Mouse (Mus musculus): ENCODE results near the gene Rab10.

The Rab10 gene
- long read RNA-seq, experiment 1, transcript Rab10-201 (6 exons, 3,513 nt) = major isoform, 136 of 147 reads
- long read RNA-seq, experiment 1, partial matches to known transcripts = 6 of 147 reads
- long read RNA-seq, experiment 1, other reads (novel, unspliced or antisense) = 5 of 147 reads
- long read RNA-seq, experiment 2, transcript Rab10-201 (6 exons, 3,513 nt) = major isoform, 92 of 112 reads
- long read RNA-seq, experiment 2, partial matches to known transcripts = 8 of 112 reads
- long read RNA-seq, experiment 2, other reads (novel, unspliced or antisense) = 12 of 112 reads

DNA sequence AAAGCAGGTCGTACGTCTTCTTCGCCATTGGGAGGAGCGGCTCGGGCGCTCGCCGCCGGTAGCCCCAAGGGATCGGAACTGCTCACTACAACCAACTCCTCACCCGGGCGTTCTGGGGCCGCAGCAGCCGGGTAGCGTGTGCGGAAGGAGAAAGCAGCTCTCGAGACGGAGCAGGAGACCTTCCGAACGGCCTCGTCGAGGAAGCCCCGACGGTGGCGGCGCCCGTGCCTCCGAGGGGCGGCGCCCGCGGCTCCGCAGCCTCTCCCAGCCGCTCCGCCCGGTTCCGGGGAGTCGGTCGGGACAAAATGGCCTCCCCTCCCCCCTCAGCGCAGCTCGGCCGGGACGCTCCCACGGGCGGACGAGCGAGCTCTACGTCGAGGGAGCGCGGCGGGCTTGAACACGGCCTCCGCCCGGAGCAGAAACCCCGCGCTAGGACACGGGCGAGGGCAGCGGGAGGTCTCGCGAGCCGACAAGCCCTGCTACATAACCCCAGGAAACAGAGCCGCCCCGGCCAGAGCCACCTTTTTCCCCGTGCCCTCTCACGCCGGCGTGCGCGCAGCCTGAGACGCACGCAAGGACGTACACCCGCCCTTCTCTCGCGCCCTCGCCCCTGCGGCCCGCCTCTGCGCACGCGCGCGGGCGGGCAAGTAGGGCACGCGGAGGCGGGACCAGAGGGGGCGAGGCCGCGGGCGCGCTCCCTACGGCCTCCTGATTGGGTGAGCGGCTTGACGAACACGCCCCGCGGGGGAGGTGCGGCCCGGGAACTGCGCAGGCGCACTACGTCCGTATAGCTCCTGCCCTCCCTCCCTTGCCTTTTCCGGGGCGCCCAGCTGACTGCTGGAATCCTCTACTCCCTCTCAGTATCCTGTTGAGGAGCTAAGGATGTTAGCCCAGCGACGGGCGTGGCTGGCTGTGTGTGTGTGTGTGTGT lies at the start of gene Rab10:
Gene Rab10 (minus strand): TSS at position 579 of the 930 bp plus-strand sequence.
- intact Hi-C loops (cut with DNase I) = loop anchor here (5.0 kb wide), 3 partner anchors 48 to 72 kb away; no protein-coding TSS in a partner anchor

GRCm38 (mm10) chr12:3359302-3359701 lies 49.5 kb upstream of the Rab10 start:
- intact Hi-C loops (cut with DNase I) = loop anchor here (5.0 kb wide), 2 partner anchors 52 to 122 kb away; partner anchors contain the start of gene Rab10

DNA sequence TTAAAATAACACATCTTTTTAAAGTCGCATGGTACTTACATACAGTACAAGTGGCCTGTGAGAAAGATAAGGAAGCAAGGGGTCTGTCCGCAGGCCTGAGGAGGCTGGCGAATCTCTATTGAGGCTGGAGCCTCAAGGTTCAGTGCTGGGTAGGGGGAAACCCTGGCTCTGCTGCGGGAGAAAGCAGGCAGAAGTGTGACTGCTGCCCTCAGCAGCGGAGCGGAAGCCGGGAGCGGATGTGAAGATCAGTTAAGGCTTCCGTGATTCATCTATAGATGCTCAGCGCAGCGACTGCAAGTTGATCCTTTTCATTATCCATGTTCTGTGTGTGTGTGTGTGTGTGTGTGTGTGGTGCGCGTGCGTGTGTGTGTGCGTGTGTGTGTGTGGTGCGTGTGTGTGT lies 47.1 kb upstream of the Rab10 start:
- intact Hi-C loops (cut with DNase I) = loop anchor here (5.0 kb wide), 2 partner anchors 50 to 120 kb away; partner anchors contain the start of gene Rab10

GRCm38 (mm10) chr12:3355068-3355467 lies 45.3 kb upstream of the Rab10 start:
- intact Hi-C loops (cut with DNase I) = loop anchor here (5.0 kb wide), 2 partner anchors 48 to 118 kb away; partner anchors contain the start of gene Rab10

- intact Hi-C loops (cut with DNase I) = no loop called here
Observed at GRCm38 (mm10) chr12:3352216-3352615, 42.4 kb upstream of the Rab10 start.

DNA sequence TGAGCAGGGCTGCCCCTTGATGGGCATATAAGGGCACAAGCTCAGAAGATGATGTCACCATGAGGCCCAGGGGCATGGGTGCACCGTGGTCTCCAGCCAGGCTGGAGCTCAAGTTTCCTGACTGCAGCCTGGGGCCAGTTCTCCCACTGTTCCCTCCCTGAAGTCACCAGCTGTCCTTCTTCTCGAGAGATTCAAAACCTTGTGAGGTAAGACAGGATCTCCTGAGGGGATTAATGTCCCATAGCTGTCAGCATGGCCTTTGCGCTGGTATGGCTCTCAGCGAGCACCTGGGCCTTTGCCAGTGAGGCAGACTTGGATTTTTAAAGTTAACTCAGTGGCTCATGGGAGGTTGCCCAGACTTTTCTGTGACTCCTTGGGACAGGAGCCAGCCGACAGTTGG lies 40.4 kb upstream of the Rab10 start:
- intact Hi-C loops (cut with DNase I) = no loop called here

DNA sequence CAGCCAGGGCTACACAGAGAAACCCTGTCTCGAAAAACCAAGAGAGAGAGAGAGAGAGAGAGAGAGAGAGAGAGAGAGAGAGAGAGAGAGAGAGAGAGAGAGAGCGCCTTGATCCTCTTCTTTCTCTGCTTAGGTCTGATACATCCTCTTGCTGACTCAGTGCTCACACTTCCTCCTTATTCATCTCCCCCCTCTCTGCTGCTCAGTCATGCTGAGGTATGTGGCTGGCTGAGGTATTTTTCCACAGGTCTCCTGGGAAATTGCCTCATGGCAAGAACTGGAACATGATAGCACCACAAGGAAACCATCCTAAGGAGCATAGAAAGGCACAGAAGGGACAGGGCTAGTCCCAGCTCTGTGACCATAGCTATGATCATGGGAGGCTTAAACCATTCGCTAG lies 39.6 kb upstream of the Rab10 start:
- intact Hi-C loops (cut with DNase I) = no loop called here

DNA sequence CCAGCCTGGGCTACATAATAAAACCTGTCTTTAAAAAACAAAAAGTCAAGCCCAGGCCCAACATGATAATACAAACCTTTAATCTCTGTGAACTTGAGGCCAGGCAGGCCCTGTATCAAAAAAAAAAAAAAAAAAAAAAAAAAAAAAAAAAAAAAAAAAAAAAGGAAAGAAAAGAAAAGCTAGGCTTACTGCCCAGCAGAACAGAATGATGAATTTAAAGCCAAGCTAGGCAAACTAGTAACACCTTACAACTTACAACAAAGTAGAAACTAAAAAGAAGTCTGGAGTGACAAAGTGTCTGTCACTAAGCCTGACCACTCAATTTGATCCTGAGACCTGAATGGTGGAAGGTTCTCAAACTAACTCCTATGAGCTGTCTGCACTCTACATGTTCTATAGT lies 37.9 kb upstream of the Rab10 start:
- intact Hi-C loops (cut with DNase I) = no loop called here

GRCm38 (mm10) chr12:3345038-3345437 lies 35.3 kb upstream of the Rab10 start:
- intact Hi-C loops (cut with DNase I) = no loop called here

DNA sequence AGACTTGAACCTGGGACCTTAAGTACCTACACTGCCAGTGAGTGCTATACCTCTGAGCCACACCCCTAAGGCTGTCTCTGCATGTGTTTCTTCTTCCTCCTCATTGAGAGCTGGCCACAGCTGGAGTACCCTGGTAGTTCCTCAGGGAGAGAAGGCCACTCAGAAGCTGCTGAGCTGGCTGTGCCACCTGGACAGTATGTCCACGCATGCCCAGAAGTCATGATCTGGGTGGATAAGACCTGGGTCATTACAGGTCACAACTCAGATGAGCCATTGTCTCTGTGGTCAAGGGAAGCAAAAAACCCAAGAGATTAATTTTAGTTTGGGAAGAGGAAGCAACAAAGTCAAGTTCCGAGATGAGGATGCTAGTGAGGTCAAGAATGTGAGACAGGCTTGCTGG lies 34.4 kb upstream of the Rab10 start:
- intact Hi-C loops (cut with DNase I) = no loop called here

DNA sequence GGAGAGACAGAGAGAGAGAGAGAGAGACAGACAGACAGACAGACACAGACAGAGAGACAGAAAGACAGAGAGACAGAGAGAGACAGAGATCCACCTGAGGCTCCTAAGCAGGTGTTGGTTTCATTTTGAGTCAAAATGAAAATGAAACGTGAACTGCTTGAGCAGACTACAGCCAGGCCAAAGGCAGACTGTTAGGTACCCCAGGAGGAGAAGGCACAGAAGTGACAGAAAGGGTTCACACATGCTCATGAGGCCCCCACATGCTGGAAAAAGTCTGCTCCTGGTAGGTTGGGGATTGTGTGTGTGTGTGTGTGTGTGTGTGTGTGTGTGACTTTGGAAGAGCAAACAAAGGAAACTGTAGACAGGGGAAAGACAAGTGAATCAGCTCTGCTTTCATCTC lies 29.2 kb upstream of the Rab10 start:
- intact Hi-C loops (cut with DNase I) = no loop called here

GRCm38 (mm10) chr12:3329677-3330076 lies 19.9 kb upstream of the Rab10 start:
- intact Hi-C loops (cut with DNase I) = no loop called here

DNA sequence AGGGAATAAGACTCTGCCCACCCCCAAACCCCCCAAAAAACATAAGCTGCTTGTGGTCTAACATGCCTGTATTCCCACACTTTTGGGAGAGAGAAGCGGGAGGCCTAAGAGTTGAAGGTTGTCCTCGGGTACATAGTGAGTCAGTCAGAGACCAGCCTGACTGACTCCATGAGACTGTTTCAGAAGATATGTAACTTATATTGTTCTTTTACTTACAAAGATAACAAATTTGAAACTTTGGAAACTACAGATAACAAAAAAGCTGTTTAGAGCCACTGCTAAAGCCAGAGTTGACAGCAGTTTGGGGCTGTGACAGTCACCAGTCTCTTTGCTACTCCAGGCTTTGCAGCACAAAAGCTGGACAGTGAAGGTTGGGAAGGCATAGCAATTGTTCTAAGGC lies 15.5 kb upstream of the Rab10 start:
- intact Hi-C loops (cut with DNase I) = no loop called here

- intact Hi-C loops (cut with DNase I) = no loop called here
Observed at GRCm38 (mm10) chr12:3323241-3323640, 13.5 kb upstream of the Rab10 start.

- intact Hi-C loops (cut with DNase I) = no loop called here
Observed at GRCm38 (mm10) chr12:3319377-3319776, 9.6 kb upstream of the Rab10 start.

DNA sequence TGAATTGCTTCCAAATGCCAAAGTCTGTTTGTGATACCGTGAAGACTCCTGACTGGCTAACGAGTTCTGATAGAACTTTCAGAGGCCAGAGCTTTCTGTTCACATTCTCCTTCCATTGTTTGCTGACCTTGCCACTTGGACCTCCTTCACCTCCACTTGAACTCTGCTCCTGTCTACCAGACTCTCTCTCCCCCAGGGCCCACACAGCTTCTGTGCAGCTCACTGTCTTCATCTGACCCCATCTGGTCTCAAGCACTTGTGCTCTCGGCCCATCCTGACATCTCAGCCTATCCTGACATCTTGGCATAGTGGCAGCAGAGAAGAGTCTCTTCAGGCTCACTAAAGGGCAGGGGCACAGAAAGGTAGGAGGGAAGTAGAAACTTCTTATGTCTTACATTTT lies 7.2 kb upstream of the Rab10 start:
- intact Hi-C loops (cut with DNase I) = no loop called here

DNA sequence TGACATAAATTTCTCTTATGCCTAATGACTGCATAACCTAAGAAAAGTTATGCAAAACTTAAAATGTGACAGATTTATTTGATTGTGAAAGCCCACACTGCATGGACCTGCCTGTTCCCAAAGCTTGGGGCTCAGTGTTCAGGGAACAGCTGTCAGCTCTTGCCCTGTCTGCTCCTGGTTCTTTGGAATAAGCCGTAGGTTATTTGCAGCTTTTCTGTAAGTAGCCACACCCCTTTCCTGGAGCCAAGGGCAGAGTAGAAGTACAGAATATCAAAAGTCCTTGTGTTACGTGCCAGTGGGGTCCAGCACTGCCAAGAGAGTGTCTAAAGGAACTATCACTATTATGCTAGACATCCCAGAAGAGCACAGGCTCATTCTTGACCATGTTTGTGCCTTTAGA lies 6.3 kb upstream of the Rab10 start:
- intact Hi-C loops (cut with DNase I) = no loop called here

DNA sequence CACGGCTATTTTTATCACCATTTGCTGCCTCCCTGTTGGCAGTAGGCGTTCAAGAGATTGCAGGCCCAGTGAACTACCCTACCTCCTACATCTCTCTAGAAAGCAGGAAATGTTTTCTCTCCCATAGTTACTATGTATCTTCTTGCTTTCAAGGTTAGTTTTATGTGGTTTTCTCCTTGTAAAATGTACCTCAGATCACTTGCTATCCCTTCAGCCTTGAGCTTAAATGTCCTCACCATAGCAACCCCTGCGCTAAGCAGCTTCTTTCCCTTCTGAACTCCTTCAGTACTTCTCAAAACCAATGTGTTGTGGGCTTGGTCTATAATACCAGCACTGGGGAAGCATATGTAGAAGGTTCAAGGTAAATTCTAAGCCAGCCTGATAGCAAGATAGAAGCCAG lies 3.1 kb upstream of the Rab10 start:
- intact Hi-C loops (cut with DNase I) = no loop called here

GRCm38 (mm10) chr12:3310321-3310692 lies 538 bp upstream of the Rab10 start:
- intact Hi-C loops (cut with DNase I) = no loop called here

DNA sequence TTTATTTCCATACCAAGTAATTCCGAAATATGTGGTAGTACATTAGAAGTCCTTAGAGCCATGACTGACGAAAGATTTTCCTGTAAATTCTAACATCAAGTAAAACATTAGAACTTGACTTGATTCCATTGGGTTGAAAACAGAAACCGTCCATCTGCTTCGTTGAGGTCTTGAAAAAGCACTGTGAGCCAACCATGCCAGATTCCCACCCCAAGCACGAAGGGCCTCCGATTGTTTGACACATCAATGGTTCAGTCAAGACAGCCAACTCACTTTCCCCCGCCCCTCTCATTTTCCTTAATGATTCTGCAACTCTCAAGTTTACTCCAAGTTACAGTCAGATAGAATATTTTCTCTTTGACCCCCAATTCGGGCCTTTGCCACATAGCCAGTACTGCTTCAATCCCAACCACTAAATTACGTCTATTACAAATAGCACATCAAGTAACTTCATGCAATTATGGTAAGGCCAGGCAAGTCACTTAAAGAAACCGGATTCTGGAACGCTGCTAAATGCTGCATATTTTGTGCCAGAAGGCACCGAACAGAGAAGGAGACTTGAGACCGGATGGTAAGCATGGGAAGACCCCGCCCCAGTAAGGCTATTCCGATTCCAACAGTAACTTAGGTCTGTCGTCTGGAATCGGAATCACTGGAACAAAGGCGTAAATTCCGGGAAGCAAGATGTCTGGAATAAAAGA lies 1.1 kb downstream of the Rab10 start:
- intact Hi-C loops (cut with DNase I) = loop anchor here (5.0 kb wide), 3 partner anchors 49 to 71 kb away; no protein-coding TSS in a partner anchor

GRCm38 (mm10) chr12:3307587-3307986 lies 2.2 kb downstream of the Rab10 start:
- intact Hi-C loops (cut with DNase I) = loop anchor here (5.0 kb wide), 3 partner anchors 50 to 70 kb away; no protein-coding TSS in a partner anchor
